Mouse (Mus musculus) left cerebral cortex, adult 18-20 months (tissue): ENCODE results near the gene Hspa13. TPM values are rescaled to one million over a fixed set of nuclear protein-coding genes. Genes with fewer than 3 reads are reported as not detected.

Source experiments
- DNase-seq, 2 experiments: peaks; one replicate each; pipeline ENCODE4 v3.0.0; 2021 to 2022; ENCODE audit warnings: low spot score in 2 of 2, mixed read lengths in 1 of 2
- long read RNA-seq, 2 experiments: library from polyadenylated mRNA; stranded (forward); transcript quantifications; one replicate each; pipeline ENCODE4 v2.0.0; 2021
- microRNA-seq, 2 experiments: library from miRNA; unstranded; fragments of <30 nt; microRNA quantifications; one replicate each; pipeline ENCODE4 v1.2.0; 2021
- total RNA-seq, 2 experiments: library from RNA; stranded (reverse); gene quantifications; 2 replicates each; pipeline ENCODE4 v1.2.3; 2021

Hspa13 gene
- 10 to 100 TPM; 35.7 to 39.3 TPM for total RNA-seq
- long read RNA-seq, experiment 1, full-length matches to known transcripts = 17 of 38 reads
- long read RNA-seq, experiment 1, partial matches to known transcripts = 4 of 38 reads
- long read RNA-seq, experiment 1, other reads (novel, unspliced or antisense) = 17 of 38 reads
- long read RNA-seq, experiment 2, full-length matches to known transcripts = 10 of 18 reads
- long read RNA-seq, experiment 2, partial matches to known transcripts = 1 of 18 reads
- long read RNA-seq, experiment 2, other reads (novel, unspliced or antisense) = 7 of 18 reads

- DNase-seq = peak; percentile 97 to 99
Observed at GRCm38 (mm10) chr16:75766388-75767249, at the start of gene Hspa13. Hspa13 (minus strand) TSS chr16:75767104.

GRCm38 (mm10) chr16:75779271-75779670 is 12.4 kb upstream of the Hspa13 start:
- no peak for DNase-seq

GRCm38 (mm10) chr16:75773222-75773621 is 6.3 kb upstream of the Hspa13 start:
- no peak for DNase-seq

GRCm38 (mm10) chr16:75767250-75768002 is 522 bp upstream of the Hspa13 start:
- no peak for DNase-seq

- DNase-seq = no peak
Observed at GRCm38 (mm10) chr16:75752876-75753275, 14.0 kb downstream of the Hspa13 start.

- no peak for DNase-seq
Observed at GRCm38 (mm10) chr16:75750103-75750502, 16.8 kb downstream of the Hspa13 start.

- DNase-seq = no peak
Observed at GRCm38 (mm10) chr16:75748926-75749325, 18.0 kb downstream of the Hspa13 start.

- DNase-seq = no peak
Observed at GRCm38 (mm10) chr16:75744014-75744413, 22.9 kb downstream of the Hspa13 start.

GRCm38 (mm10) chr16:75717405-75718173 is 49.3 kb downstream of the Hspa13 start:
- DNase-seq = no peak

- peak; percentile 48 to 62 for DNase-seq
Observed at GRCm38 (mm10) chr16:75696176-75696575, 70.7 kb downstream of the Hspa13 start.

Small RNA genes within 50 kb of the gene (microRNA-seq; reads per million reads assigned to microRNA genes)
- gene Gm22923 = 0 reads per million in 2 experiments

Other genes with a start within 250 kb of the Hspa13 start
- gene Lipi, start 181.0 kb downstream of the Hspa13 start, total RNA-seq = not detected
- gene Rbm11, start 174.3 kb downstream of the Hspa13 start, total RNA-seq = 1 to 10 TPM; 4.2 to 5.7 TPM